Mouse (Mus musculus) olfactory bulb, adult 2 months (tissue): ENCODE data around the gene Cyth3.

ENCODE experiments used
- CTCF ChIP-seq: fragments of 200-500 bp; IDR thresholded peaks from 2 replicates; pipeline ENCODE4 v1.5.1; 2012; ENCODE audit warnings: low read depth, mild to moderate bottlenecking, low read length, moderate library complexity; ENCODE audit not compliant: insufficient read depth
- POLR2A ChIP-seq: fragments of 200-500 bp; IDR thresholded peaks from 2 replicates; pipeline ENCODE4 v1.6.1; 2012; ENCODE audit warnings: mild to moderate bottlenecking, low read depth, low read length, moderate library complexity; ENCODE audit not compliant: insufficient read depth

DNA sequence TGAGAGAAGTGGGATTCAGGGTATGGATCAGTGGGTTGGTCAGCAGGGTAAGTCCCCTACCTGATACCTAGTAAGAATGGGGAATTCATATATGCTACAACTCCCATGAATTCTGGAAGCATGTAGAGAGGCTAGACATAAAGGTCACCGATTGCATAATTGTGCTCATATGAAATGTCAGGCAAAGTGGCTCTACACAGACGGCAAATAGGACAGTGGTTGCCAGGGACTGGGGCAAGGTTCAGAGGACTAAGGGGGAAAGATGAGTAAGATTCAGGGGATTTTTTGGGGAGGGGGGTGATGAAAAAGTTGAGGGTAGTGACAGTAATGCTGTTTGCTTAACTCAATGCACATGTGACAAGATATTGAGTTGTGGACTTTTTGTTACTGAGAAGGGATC lies 41.3 kb upstream of the Cyth3 start:
- TF ChIP-seq CTCF (no peak), POLR2A (no peak)
